Mouse (Mus musculus) midbrain, embryonic 15.5 days (tissue): ENCODE data around the gene Orai2. TPM values are rescaled to one million over a fixed set of nuclear protein-coding genes. Genes with fewer than 3 reads are reported as not detected.

Experiments used
- ATAC-seq: fragments of 200-750 bp; cut with Nextera tagmentation; replicated peaks from 2 replicates; pipeline ENCODE4 v1.8.0; 2017; ENCODE audit warnings: moderate TSS enrichment
- H3K27ac ChIP-seq: fragments of 300-500 bp; sonication (generic); 2 replicates; pipeline ENCODE4 v1.5.1; 2015; ENCODE audit warnings: mild to moderate bottlenecking, inconsistent platforms
- H3K27me3 ChIP-seq: fragments of 300-500 bp; sonication (generic); replicated peaks from 2 replicates; pipeline ENCODE4 v1.6.1; 2015; ENCODE audit warnings: inconsistent platforms
- H3K36me3 ChIP-seq: fragments of 300-500 bp; sonication (generic); replicated peaks from 2 replicates; pipeline ENCODE4 v1.6.1; 2015; ENCODE audit warnings: inconsistent platforms
- H3K4me1 ChIP-seq: fragments of 300-500 bp; sonication (generic); 2 replicates; pipeline ENCODE4 v1.6.1; 2015; ENCODE audit warnings: inconsistent platforms
- H3K4me2 ChIP-seq: fragments of 300-500 bp; sonication (generic); 2 replicates; pipeline ENCODE4 v1.6.1; 2015; ENCODE audit warnings: inconsistent platforms, mild to moderate bottlenecking, moderate library complexity
- H3K4me3 ChIP-seq: fragments of 300-500 bp; sonication (generic); 2 replicates; pipeline ENCODE4 v1.5.1; 2015; ENCODE audit warnings: mild to moderate bottlenecking, inconsistent platforms
- H3K9ac ChIP-seq: fragments of 300-500 bp; sonication (generic); 2 replicates; pipeline ENCODE4 v1.6.1; 2015; ENCODE audit warnings: mild to moderate bottlenecking, inconsistent platforms
- H3K9me3 ChIP-seq: fragments of 300-500 bp; sonication (generic); 2 replicates; pipeline ENCODE4 v1.6.1; 2016; ENCODE audit warnings: inconsistent platforms
- WGBS: fragments of 180-500 bp; shearing (Covaris S2); methylation state at CpG from one replicate; pipeline ENCODE4 v1.1.7; 2015; ENCODE audit warnings: mixed read lengths; 5-methylcytosine and 5-hydroxymethylcytosine counted together
- microRNA-seq: library from miRNA; unstranded; fragments of <30 nt; microRNA quantifications from one replicate; pipeline ENCODE4, GENCODE M21; 2016
- polyA plus RNA-seq: library from polyadenylated mRNA; unstranded; fragments of >200 nt; fragmentation: Nextera tagmentation; extraction: Ambion mirVana; gene quantifications from 2 replicates; pipeline ENCODE4 v1.2.1, GENCODE M21; 2015

The Orai2 gene
- polyA plus RNA-seq, 1 experiment from 2014 or later: 52.0 TPM

DNA sequence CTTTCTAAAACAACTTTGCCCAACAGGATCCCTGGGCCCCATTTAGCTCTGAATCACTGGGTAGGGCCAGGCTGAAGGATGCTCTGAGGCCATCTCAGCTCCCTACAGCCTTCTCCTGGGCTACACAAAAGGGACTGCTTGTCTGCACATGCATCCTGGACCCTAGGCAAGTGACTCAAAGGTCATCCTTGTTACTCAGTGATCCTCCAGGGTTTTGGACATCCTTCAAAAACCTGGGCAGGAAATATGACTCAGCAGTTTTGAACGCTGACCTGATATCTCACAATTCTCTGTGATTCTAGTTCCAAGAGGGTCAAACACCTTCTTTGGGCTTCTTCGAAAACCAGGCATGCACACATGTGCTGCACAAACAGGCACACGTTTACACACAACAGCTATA is 61.5 kb downstream of the Orai2 start:
- Histone ChIP-seq H3K4me3 (no peak overlapping the region), H3K36me3 (no peaks in the 10 kb centered on the region), H3K27ac (no peak overlapping the region), H3K9ac (no peak overlapping the region), H3K9me3 (no peaks in the 10 kb centered on the region), H3K4me2 (no peak overlapping the region), H3K27me3 (0 out of 2 replicates have a peak, but pooled peaks cover 2% of the 10 kb centered on the region), H3K4me1 (no peaks in the 10 kb centered on the region)
- WGBS: 83% methylated on average over 3 of the region's 3 CpGs
- ATAC-seq: no peak

DNA sequence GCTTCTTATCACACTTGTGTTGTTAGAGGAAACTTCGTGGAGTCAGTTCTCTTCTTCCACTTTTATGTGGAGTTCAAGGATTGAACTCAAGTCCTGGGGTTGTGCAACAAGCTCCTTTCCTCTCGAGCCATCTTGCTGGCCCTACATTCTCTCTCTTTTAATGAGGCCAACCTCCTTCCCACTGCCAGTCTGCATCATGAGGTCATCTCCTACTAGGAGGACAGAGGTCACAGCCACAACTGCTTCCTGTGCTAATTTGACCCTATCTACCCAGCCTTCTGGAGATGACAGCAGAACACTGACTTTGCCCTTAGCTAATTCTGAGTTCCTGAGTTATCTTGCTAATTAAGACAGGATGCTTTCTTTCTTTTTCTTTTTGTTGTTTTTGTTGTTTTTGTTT is 62.0 kb downstream of the Orai2 start:
- no peaks in the 10 kb centered on the region for H3K4me1 ChIP-seq
- WGBS: 61% methylated on average over 2 of the region's 2 CpGs
- no peaks in the 10 kb centered on the region for H3K9me3 ChIP-seq
- H3K27me3 ChIP-seq: peaks cover 2% of the 10 kb centered on the region; the same call in 1 of the 2 replicates
- no peak overlapping the region for H3K4me3 ChIP-seq
- no peak overlapping the region for H3K9ac ChIP-seq
- no peaks in the 10 kb centered on the region for H3K36me3 ChIP-seq
- H3K4me2 ChIP-seq: no peak overlapping the region
- ATAC-seq: no peak
- no peak overlapping the region for H3K27ac ChIP-seq

DNA sequence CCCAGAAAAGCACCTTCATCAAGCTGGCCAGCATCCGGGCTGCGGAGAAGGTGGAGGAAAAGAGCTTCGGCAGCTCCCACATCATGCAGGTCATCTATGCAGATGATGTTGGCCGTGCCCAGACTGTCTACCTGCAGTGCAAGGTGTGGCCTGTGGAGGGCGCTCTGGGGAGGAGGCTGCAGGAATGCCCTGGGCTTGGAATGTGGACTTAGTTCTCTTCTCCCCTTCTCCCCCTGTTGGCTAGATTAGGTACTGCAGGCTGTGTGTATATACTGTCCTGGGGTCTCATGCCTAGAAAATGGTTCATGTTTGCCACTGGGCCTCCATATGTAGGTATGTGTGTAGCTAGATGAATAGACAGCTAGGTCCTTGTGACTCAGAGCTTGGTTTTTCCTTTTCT is 66.0 kb downstream of the Orai2 start:
- H3K4me1 ChIP-seq: peaks cover 7% of the 10 kb centered on the region
- no peaks in the 10 kb centered on the region for H3K36me3 ChIP-seq
- no peak overlapping the region for H3K4me2 ChIP-seq
- H3K9ac ChIP-seq: no peak overlapping the region
- 87% methylated on average over 5 of the region's 5 CpGs for WGBS
- H3K27ac ChIP-seq: no peak overlapping the region
- no peak for ATAC-seq
- H3K4me3 ChIP-seq: no peak overlapping the region
- H3K27me3 ChIP-seq: peaks cover 9% of the 10 kb centered on the region; the same call in 1 of the 2 replicates
- H3K9me3 ChIP-seq: no peaks in the 10 kb centered on the region

DNA sequence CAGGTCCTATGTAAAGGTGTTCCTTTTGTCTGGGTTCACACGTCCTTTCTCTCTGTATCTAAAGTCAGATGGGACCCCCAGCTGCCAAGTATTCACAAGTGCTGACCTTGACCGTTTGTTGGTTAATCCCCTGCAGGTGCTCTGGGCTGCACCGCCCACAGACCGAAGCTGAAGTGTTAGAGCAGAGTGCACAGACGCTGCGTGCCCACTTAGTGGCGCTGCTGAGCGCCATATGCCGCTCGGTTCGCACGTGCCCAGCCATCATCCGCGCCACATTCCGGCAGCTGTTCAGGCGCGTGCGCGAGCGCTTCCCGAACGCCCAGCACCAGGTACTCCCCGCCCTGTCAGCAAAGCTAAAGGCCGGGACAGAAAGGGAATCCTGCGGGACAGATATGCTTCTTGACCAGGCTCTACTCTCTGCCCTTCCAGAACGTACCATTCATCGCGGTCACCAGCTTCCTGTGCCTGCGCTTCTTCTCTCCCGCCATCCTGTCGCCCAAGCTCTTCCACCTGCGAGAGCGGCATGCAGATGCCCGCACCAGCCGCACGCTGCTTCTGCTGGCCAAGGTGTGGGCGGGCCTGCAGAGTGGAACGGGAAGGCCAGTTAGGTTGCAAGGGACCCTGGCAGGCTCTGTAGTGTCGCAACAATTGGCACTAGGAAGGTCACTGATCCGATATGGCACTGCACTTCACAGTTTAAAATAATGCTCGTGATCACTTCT is 68.3 kb downstream of the Orai2 start:
- no peaks in the 10 kb centered on the region for H3K9me3 ChIP-seq
- ATAC-seq: peak; percentile 91
- peak overlapping the region; percentile 42 for H3K27ac ChIP-seq
- peak overlapping the region; percentile 42 for H3K4me3 ChIP-seq
- peaks cover 9% of the 10 kb centered on the region; the same call in 1 of the 2 replicates for H3K27me3 ChIP-seq
- WGBS: 5% methylated on average over 41 of the region's 41 CpGs
- peak overlapping the region; percentile 45 for H3K9ac ChIP-seq
- no peaks in the 10 kb centered on the region for H3K36me3 ChIP-seq
- H3K4me2 ChIP-seq: peak overlapping the region; percentile 68
- H3K4me1 ChIP-seq: peaks cover 7% of the 10 kb centered on the region

DNA sequence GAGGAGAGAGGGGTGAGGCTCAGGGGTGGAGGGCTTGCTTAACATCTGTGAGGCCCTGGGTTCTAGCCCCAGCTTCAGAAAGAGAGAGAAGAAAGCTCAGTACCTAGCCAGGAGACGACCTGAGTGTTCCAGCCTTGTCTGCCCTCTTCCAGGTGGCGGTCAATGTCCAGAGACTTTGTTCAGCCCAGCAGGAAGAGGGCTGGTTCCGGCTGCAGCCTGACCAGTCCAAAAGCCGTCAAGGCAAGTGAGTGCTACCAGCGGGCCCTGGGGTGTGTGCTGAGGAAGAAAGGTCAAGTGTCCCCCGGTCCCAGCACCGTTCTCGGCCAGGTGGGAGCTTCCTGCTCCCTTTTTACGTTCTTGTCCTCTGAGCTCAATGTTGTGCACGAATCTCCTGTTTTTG is 72.0 kb downstream of the Orai2 start:
- no peak overlapping the region for H3K27ac ChIP-seq
- WGBS: 89% methylated on average over 10 of the region's 10 CpGs
- H3K36me3 ChIP-seq: no peaks in the 10 kb centered on the region
- no peak overlapping the region for H3K4me2 ChIP-seq
- ATAC-seq: no peak
- H3K27me3 ChIP-seq: peaks cover 7% of the 10 kb centered on the region; the same call in 1 of the 2 replicates
- H3K4me1 ChIP-seq: peaks cover 7% of the 10 kb centered on the region
- H3K9me3 ChIP-seq: no peaks in the 10 kb centered on the region
- no peak overlapping the region for H3K9ac ChIP-seq
- no peak overlapping the region for H3K4me3 ChIP-seq

Small RNA genes lying within 50 kb of the gene (microRNA-seq; reads per million reads assigned to microRNA genes)
- gene Mir7035: 1.1 reads per million

Other genes starting within 250 kb of the Orai2 start
- 845 and 866 TPM in 2 replicates for gene Ywhag, start 236.1 kb downstream of the Orai2 start, polyA plus RNA-seq
- 1.4 and 2.2 TPM in 2 replicates for gene Ssc4d, start 196.2 kb downstream of the Orai2 start, polyA plus RNA-seq
- 0.17 and 0.21 TPM in 2 replicates for gene Zp3, start 190.6 kb downstream of the Orai2 start, polyA plus RNA-seq
- gene Dtx2, start 175.9 kb downstream of the Orai2 start, polyA plus RNA-seq: 26.8 and 27.5 TPM in 2 replicates
- gene Upk3b, start 132.2 kb downstream of the Orai2 start, polyA plus RNA-seq: not detected in 2 replicates
- not detected in 2 replicates for gene Upk3bl, start 116.2 kb downstream of the Orai2 start, polyA plus RNA-seq
- 22.0 and 22.8 TPM in 2 replicates for gene Rasa4, start 86.8 kb downstream of the Orai2 start, polyA plus RNA-seq
- 196 and 200 TPM in 2 replicates for gene Polr2j, start 54.1 kb downstream of the Orai2 start, polyA plus RNA-seq
- gene Lrwd1, start 34.6 kb downstream of the Orai2 start, polyA plus RNA-seq: 28.6 and 30.7 TPM in 2 replicates
- gene Alkbh4, start 34.6 kb downstream of the Orai2 start, polyA plus RNA-seq: 22.3 and 22.8 TPM in 2 replicates
- gene Prkrip1, start 28.2 kb upstream of the Orai2 start, polyA plus RNA-seq: 54.8 and 55.6 TPM in 2 replicates
- gene Sh2b2, start 75.8 kb upstream of the Orai2 start, polyA plus RNA-seq: 31.4 and 33.2 TPM in 2 replicates